Mouse (Mus musculus) limb, embryonic 14.5 days (tissue): Measurements from ENCODE around the gene Nckipsd. TPM values are rescaled to one million over a fixed set of nuclear protein-coding genes. Genes with fewer than 3 reads are reported as not detected.
A peak's percentile ranks its signal among the peaks of the same experiment; 100 is the strongest.

Experiments used
- ATAC-seq: fragments of 200-750 bp; cut with Nextera tagmentation; 2 replicates; pipeline ENCODE4 v1.8.0; 2017; ENCODE audit warnings: low read depth, moderate number of reproducible peaks, moderate TSS enrichment; ENCODE audit not compliant: low FRiP score
- DNase-seq: peaks from one replicate; pipeline ENCODE4 v3.0.0-alpha.2; 2015; ENCODE audit warnings: low spot score
- H3K27ac ChIP-seq: fragments of 300-500 bp; sonication (generic); replicated peaks from 2 replicates; pipeline ENCODE4 v1.5.1; 2014; ENCODE audit warnings: low read depth, mild to moderate bottlenecking, low read length, moderate library complexity, mixed read lengths
- H3K27me3 ChIP-seq: fragments of 300-500 bp; sonication (generic); 2 replicates; pipeline ENCODE4 v1.6.1; 2014; ENCODE audit warnings: low read length, mixed read lengths; ENCODE audit not compliant: control insufficient read depth, insufficient read depth
- H3K36me3 ChIP-seq: fragments of 300-500 bp; sonication (generic); 2 replicates; pipeline ENCODE4 v1.6.1; 2014; ENCODE audit warnings: mild to moderate bottlenecking, low read length, moderate library complexity, mixed read lengths; ENCODE audit not compliant: control insufficient read depth, insufficient read depth
- H3K4me1 ChIP-seq: fragments of 300-500 bp; sonication (generic); 2 replicates; pipeline ENCODE4 v1.6.1; 2014; ENCODE audit warnings: antibody characterized with exemption, low read length, mixed read lengths; ENCODE audit not compliant: control insufficient read depth, insufficient read depth
- H3K4me2 ChIP-seq: fragments of 300-500 bp; sonication (generic); replicated peaks from 2 replicates; pipeline ENCODE4 v1.6.1; 2014; ENCODE audit warnings: low read depth, mild to moderate bottlenecking, low read length, moderate library complexity; ENCODE audit not compliant: severe bottlenecking
- H3K4me3 ChIP-seq: fragments of 300-500 bp; sonication (generic); replicated peaks from 2 replicates; pipeline ENCODE4 v1.5.1; 2014; ENCODE audit warnings: low read length
- H3K9ac ChIP-seq: fragments of 300-500 bp; sonication (generic); 2 replicates; pipeline ENCODE4 v1.6.1; 2014; ENCODE audit warnings: mild to moderate bottlenecking, low read depth, low read length, moderate library complexity; ENCODE audit not compliant: severe bottlenecking
- H3K9me3 ChIP-seq: fragments of 300-500 bp; sonication (generic); 2 replicates; pipeline ENCODE4 v1.6.1; 2016; ENCODE audit warnings: low read length; ENCODE audit not compliant: control insufficient read depth
- POLR2A ChIP-seq: fragments of 200-500 bp; IDR thresholded peaks from 2 replicates; pipeline ENCODE4 v1.8.0; 2012; ENCODE audit warnings: inconsistent platforms, mild to moderate bottlenecking, moderate library complexity, borderline replicate concordance; ENCODE audit not compliant: insufficient read depth, insufficient read length; ENCODE audit errors: extremely low read depth
- WGBS: fragments of 180-500 bp; shearing (Covaris S2); extraction: QIAGEN DNeasy Blood & Tissue Kit; methylation state at CpG from one replicate; pipeline ENCODE4 v1.1.7; 2014; 5-methylcytosine and 5-hydroxymethylcytosine counted together
- polyA plus RNA-seq, 2 experiments: library from polyadenylated mRNA; depleted of rRNA in 1 of 2; stranded (reverse) in 1 of 2; unstranded in 1 of 2; fragments of >200 nt; fragmentation: Nextera tagmentation in 1 of 2; extraction: Ambion mirVana in 1 of 2; gene quantifications; 2 replicates each; pipeline versions ENCODE4 v1.2.1 to v1.2.3; 2012 to 2014

Nckipsd gene
- polyA plus RNA-seq, 2 experiments: 17.2 to 24.0 TPM

- Histone ChIP-seq H3K9me3 (no peaks in the 10 kb centered on the region), H3K36me3 (peaks cover 17% of the 10 kb centered on the region), H3K27ac (no peak overlapping the region), H3K4me2 (no peak overlapping the region), H3K9ac (no peak overlapping the region), H3K4me3 (no peak overlapping the region), H3K4me1 (peaks cover 40% of the 10 kb centered on the region), H3K27me3 (no peaks in the 10 kb centered on the region)
- ATAC-seq (no peak), DNase-seq (no peak)
- WGBS: 93% methylated on average over 1 of the region's 1 CpGs
- no peak for TF ChIP-seq POLR2A
Observed at GRCm38 (mm10) chr9:108792307-108792706, 15.9 kb upstream of the Nckipsd start.

GRCm38 (mm10) chr9:108792730-108793129 is 15.4 kb upstream of the Nckipsd start:
- Histone ChIP-seq H3K27ac (0 out of 2 replicates have a peak overlapping the region, but pooled peaks have one; percentile 33), H3K27me3 (no peaks in the 10 kb centered on the region)

GRCm38 (mm10) chr9:108795281-108795680 is 12.9 kb upstream of the Nckipsd start:
- peaks cover 31% of the 10 kb centered on the region for H3K4me1 ChIP-seq
- DNase-seq: no peak
- no peaks in the 10 kb centered on the region for H3K9me3 ChIP-seq
- no peak for ATAC-seq
- H3K4me2 ChIP-seq: no peak overlapping the region
- H3K27ac ChIP-seq: no peak overlapping the region
- TF ChIP-seq POLR2A: no peak
- H3K4me3 ChIP-seq: no peak overlapping the region
- H3K9ac ChIP-seq: no peak overlapping the region
- H3K27me3 ChIP-seq: no peaks in the 10 kb centered on the region
- WGBS: 61% methylated on average over 2 of the region's 2 CpGs
- H3K36me3 ChIP-seq: peaks cover 46% of the 10 kb centered on the region

More at GRCm38 (mm10) chr9:108792730-108793129, 15.4 kb upstream of the Nckipsd start:
- Histone ChIP-seq H3K4me1 (peaks cover 39% of the 10 kb centered on the region), H3K36me3 (peaks cover 21% of the 10 kb centered on the region), H3K9me3 (no peaks in the 10 kb centered on the region), H3K4me2 (no peak overlapping the region), H3K4me3 (no peak overlapping the region), H3K9ac (0 out of 2 replicates have a peak overlapping the region, but pooled peaks have one; percentile 28)
- WGBS: 39% methylated on average over 3 of the region's 3 CpGs
- ATAC-seq (0 out of 2 replicates have a peak, but pooled peaks have one; percentile 32), DNase-seq (no peak)
- no peak for TF ChIP-seq POLR2A

- H3K4me1 ChIP-seq: peaks cover 31% of the 10 kb centered on the region
- no peak overlapping the region for H3K4me2 ChIP-seq
- no peak overlapping the region for H3K9ac ChIP-seq
- DNase-seq (no peak), ATAC-seq (no peak)
- H3K4me3 ChIP-seq: no peak overlapping the region
- no peak for TF ChIP-seq POLR2A
- no peaks in the 10 kb centered on the region for H3K9me3 ChIP-seq
- WGBS: 49% methylated on average over 11 of the region's 11 CpGs
- H3K27ac ChIP-seq: no peak overlapping the region
- H3K27me3 ChIP-seq: no peaks in the 10 kb centered on the region
- H3K36me3 ChIP-seq: peaks cover 47% of the 10 kb centered on the region
Observed at GRCm38 (mm10) chr9:108795762-108796161, 12.4 kb upstream of the Nckipsd start.

- H3K4me2 ChIP-seq: no peak overlapping the region
- H3K4me3 ChIP-seq: no peak overlapping the region
- H3K27ac ChIP-seq: no peak overlapping the region
- H3K9ac ChIP-seq: no peak overlapping the region
- 84% methylated on average over 4 of the region's 4 CpGs for WGBS
- TF ChIP-seq POLR2A: no peak
- peaks cover 53% of the 10 kb centered on the region for H3K36me3 ChIP-seq
- H3K27me3 ChIP-seq: no peaks in the 10 kb centered on the region
- no peak for ATAC-seq
- no peak for DNase-seq
- peaks cover 27% of the 10 kb centered on the region for H3K4me1 ChIP-seq
- H3K9me3 ChIP-seq: no peaks in the 10 kb centered on the region
Observed at GRCm38 (mm10) chr9:108796351-108796981, 11.7 kb upstream of the Nckipsd start.
